Mouse (Mus musculus): Measurements from ENCODE around the gene Grb10. TPM values are rescaled to one million over a fixed set of nuclear protein-coding genes. Genes with fewer than 3 reads are reported as not detected.

Gene Grb10
- polyA plus RNA-seq, 1 experiment from 2014 or later: 414 TPM

- WGBS: 87% methylated on average over 4 of the region's 4 CpGs
- H3K4me2 ChIP-seq (replicated peaks): no peak overlapping the region
- H3K4me1 ChIP-seq: peaks cover 3% of the 10 kb centered on the region; the same call in 1 of the 2 replicates
- ATAC-seq (ENCODE audit: low FRiP score): no peak
- H3K27me3 ChIP-seq: peaks cover 78% of the 10 kb centered on the region
- H3K27ac ChIP-seq: no peak overlapping the region
- H3K4me3 ChIP-seq: no peak overlapping the region
- H3K36me3 ChIP-seq: no peaks in the 10 kb centered on the region
- no peaks in the 10 kb centered on the region for H3K9me3 ChIP-seq (replicated peaks)
- no peak overlapping the region for H3K9ac ChIP-seq
Observed at GRCm38 (mm10) chr11:12040391-12040790, 1.9 kb upstream of the Grb10 start.

DNA sequence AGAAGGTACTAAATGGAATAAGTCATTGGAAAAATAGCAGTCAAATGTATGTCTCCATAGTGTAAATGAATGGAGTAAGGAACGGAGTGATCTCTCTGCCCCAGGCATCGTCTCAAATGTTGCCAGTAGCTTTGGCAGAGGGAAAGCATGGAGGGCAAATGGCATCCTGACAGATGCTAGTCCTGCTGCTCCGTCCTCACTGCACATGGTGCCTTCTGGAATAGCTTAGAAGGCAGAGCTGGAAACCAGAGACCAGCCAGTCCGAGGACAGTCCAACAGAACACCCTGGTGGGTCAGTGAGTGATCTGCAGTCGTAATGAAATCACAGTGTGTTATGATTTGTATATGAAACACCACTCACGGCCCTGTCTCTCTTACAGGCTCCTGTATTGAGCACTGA is 1.3 kb upstream of the Grb10 start:
- Histone ChIP-seq H3K4me2 (replicated peaks) (no peak overlapping the region), H3K9me3 (replicated peaks) (no peaks in the 10 kb centered on the region), H3K27me3 (peaks cover 84% of the 10 kb centered on the region), H3K4me3 (no peak overlapping the region), H3K9ac (no peak overlapping the region), H3K36me3 (no peaks in the 10 kb centered on the region), H3K4me1 (peaks cover 3% of the 10 kb centered on the region; the same call in 1 of the 2 replicates), H3K27ac (no peak overlapping the region)
- 53% methylated on average over 6 of the region's 6 CpGs for WGBS
- no peak for ATAC-seq (ENCODE audit: low FRiP score)

- no peak overlapping the region for H3K27ac ChIP-seq
- H3K36me3 ChIP-seq: no peaks in the 10 kb centered on the region
- WGBS: 19% methylated on average over 3 of the region's 3 CpGs
- peak; percentile 42; the same call in 1 of the 2 replicates for ATAC-seq (ENCODE audit: low FRiP score)
- no peak overlapping the region for H3K9ac ChIP-seq
- no peak overlapping the region for H3K4me3 ChIP-seq
- peaks cover 3% of the 10 kb centered on the region; the same call in 1 of the 2 replicates for H3K4me1 ChIP-seq
- 0 out of 2 replicates have a peak overlapping the region, but pooled peaks have one; percentile 6 for H3K4me2 ChIP-seq (replicated peaks)
- H3K9me3 ChIP-seq (replicated peaks): no peaks in the 10 kb centered on the region
- peaks cover 90% of the 10 kb centered on the region for H3K27me3 ChIP-seq
Observed at GRCm38 (mm10) chr11:12039098-12039497, 615 bp upstream of the Grb10 start.

DNA sequence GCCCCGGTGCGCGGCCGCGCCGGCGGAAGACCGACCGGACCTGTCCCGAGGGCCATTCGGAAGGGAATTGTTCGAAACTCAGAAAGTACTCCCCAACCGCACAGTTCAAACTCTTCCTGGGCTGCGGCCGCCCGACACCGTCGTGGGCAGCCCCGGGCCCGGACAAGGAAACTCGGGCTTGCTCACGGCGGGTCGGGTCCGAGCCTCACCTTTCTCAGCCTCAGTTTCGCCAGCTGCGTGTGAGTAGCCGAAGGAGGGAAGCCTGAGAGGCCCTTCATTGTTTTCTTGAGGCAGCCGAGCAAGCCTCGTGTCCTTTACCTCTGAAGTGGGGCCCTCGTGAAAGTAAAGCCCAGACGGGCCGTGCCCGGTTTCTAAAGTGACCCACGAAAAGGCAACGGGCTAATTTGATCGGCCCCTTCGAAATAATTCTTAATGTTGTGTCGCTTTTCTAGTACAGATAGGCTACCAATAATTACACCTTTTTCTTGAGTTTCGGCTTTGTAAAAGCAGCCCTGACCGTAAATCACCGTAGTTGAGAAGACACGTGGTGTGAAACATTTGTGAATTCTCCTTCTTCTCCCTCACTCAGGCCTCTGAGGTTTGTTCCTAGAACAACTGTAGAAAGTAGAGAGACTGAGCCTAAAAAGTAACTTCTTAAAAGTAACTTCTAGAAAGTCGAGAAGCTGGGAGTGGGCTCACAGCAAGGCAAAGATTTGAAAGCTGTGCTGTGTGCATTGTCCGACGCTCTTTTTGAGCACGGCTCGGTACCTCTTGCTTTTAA is 604 bp downstream of the Grb10 start:
- no peak; the same call in 1 of the 2 replicates for ATAC-seq (ENCODE audit: low FRiP score)
- peaks cover 5% of the 10 kb centered on the region; the same call in 1 of the 2 replicates for H3K4me1 ChIP-seq
- H3K4me3 ChIP-seq: peak overlapping the region; percentile 62
- no peaks in the 10 kb centered on the region for H3K36me3 ChIP-seq
- 7% methylated on average over 48 of the region's 48 CpGs for WGBS
- H3K27me3 ChIP-seq: peaks cover 93% of the 10 kb centered on the region
- peak overlapping the region; percentile 84 for H3K27ac ChIP-seq
- H3K9ac ChIP-seq: peak overlapping the region; percentile 91
- H3K9me3 ChIP-seq (replicated peaks): no peaks in the 10 kb centered on the region
- H3K4me2 ChIP-seq (replicated peaks): peak overlapping the region; percentile 56

DNA sequence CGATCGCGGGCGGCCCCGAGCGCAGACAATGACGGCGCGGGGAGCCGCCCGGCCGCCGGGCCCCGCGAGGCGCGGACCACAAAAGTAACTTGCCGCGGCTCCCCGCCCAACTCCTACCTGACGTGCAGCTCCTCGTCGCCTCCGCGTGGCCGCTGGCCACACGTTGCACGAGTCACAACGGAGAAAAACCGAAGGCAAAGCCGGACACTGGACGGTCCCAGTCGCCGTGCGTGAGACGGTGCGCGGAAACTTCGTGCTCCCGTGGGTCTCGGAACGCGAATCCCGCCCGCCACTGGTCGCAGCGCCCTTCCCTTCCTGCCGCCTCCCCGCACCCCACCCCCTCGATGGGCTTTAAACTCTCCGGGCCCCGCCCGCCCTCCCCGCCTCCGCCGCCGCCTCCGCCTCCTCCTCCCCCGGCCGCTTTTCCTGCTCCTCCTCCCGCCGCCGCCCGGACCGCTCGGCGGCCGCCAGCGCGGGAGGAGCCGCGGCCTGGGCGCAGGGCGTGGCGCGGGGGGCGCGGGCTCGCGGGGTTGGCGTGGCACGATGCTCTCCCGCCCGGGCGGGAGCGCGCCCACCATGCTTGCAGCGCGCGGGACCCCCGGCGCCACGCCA is 1.3 kb downstream of the Grb10 start:
- peak overlapping the region; percentile 91 for H3K9ac ChIP-seq
- WGBS: under 1% methylated on average over 55 of the region's 93 CpGs
- peaks cover 9% of the 10 kb centered on the region; the same call in 1 of the 2 replicates for H3K4me1 ChIP-seq
- ATAC-seq (ENCODE audit: low FRiP score): peak; percentile 66
- peak overlapping the region; percentile 62 for H3K4me3 ChIP-seq
- peaks cover 94% of the 10 kb centered on the region for H3K27me3 ChIP-seq
- H3K36me3 ChIP-seq: no peaks in the 10 kb centered on the region
- peak overlapping the region; percentile 56 for H3K4me2 ChIP-seq (replicated peaks)
- no peaks in the 10 kb centered on the region for H3K9me3 ChIP-seq (replicated peaks)
- peak overlapping the region; percentile 84 for H3K27ac ChIP-seq

DNA sequence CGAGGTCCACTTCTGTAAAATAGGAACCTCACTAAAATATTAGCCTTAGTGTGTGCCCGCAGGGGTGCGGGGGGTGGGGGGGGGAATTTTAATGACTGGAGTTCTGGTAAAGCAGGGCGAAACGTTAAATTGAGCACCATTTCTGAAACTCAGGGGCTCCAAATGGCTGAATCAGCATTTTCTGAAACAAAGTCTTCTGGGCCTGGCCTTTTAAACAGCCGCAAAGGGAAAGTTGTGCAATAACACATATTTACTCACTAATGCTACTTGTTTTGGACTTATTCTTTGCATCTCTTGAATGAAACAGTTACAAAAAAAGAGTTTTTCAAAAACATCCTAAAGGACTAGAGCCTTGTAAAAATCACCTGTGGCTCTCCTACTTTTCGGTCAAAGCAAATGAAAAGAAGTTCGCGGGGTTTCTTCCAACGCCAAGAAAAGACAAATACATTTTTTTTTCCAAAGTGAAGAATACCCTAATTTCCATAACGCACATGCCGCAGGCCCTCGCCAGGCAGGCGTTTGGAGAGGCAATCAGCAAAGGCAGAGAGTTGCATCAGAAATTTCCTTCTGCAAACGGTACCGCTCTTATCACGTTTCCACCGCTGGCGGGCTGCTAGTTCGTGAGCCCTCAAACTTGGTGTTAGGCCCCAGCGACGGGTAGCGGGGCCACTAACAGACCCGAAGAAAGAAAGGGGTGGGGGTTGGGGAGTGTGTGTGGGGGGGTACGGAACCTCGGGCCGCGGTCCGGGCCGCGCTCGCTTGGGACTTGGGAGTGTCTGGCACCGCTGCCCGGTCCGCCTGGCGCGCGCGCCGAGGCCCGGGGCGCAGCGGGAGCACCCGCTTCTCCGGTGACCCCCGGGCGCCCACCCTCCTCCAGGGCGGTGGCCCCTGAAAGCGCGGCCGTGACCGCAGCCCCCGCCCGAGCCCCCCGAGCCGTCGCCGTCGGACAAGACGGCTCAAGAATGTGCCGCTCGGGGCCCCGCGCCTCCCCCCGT is 2.3 kb downstream of the Grb10 start:
- Histone ChIP-seq H3K4me3 (peak overlapping the region; percentile 62), H3K27me3 (peaks cover 92% of the 10 kb centered on the region), H3K9me3 (replicated peaks) (no peaks in the 10 kb centered on the region), H3K4me2 (replicated peaks) (peak overlapping the region; percentile 56), H3K9ac (peak overlapping the region; percentile 91), H3K36me3 (no peaks in the 10 kb centered on the region), H3K27ac (peak overlapping the region; percentile 84), H3K4me1 (peaks cover 9% of the 10 kb centered on the region; the same call in 1 of the 2 replicates)
- ATAC-seq (ENCODE audit: low FRiP score): peak; percentile 2; the same call in 1 of the 2 replicates
- 2% methylated on average over 63 of the region's 65 CpGs for WGBS

GRCm38 (mm10) chr11:12035324-12035723 is 3.2 kb downstream of the Grb10 start:
- Histone ChIP-seq H3K4me3 (peak overlapping the region; percentile 62), H3K9ac (peak overlapping the region; percentile 91), H3K27ac (peak overlapping the region; percentile 65), H3K9me3 (replicated peaks) (no peaks in the 10 kb centered on the region), H3K4me2 (replicated peaks) (peak overlapping the region; percentile 56), H3K36me3 (no peaks in the 10 kb centered on the region), H3K4me1 (peaks cover 9% of the 10 kb centered on the region; the same call in 1 of the 2 replicates), H3K27me3 (peaks cover 92% of the 10 kb centered on the region)
- no peak for ATAC-seq (ENCODE audit: low FRiP score)
- 6% methylated on average over 12 of the region's 12 CpGs for WGBS

DNA sequence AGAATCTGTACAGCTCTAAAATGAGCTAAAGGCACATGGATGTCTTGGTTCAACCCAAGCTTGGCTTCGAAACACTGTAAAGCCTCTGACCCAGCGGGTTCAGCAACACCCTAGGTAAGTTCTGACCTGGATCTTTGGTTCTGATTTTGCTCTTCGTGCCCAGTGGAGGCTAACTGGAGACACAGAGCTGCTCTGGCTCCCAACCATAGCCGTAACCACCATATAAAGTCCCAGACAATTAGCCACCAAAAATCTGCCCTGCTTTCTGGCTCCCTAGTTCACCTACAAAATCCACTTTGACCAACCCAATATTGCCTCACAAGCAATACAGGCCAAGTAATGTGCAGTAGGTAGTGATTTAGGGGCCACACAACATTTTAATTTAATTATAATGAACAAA is 3.7 kb downstream of the Grb10 start:
- H3K27ac ChIP-seq: peak overlapping the region; percentile 55; the same call in 1 of the 2 replicates

GRCm38 (mm10) chr11:12034371-12034770 is 4.1 kb downstream of the Grb10 start:
- WGBS: 31% methylated on average over 5 of the region's 5 CpGs
- Histone ChIP-seq H3K4me2 (replicated peaks) (peak overlapping the region; percentile 56), H3K27me3 (peaks cover 90% of the 10 kb centered on the region), H3K4me3 (peak overlapping the region; percentile 62), H3K9me3 (replicated peaks) (no peaks in the 10 kb centered on the region), H3K9ac (peak overlapping the region; percentile 35), H3K36me3 (0 out of 2 replicates have a peak, but pooled peaks cover under 1% of the 10 kb centered on the region), H3K27ac (0 out of 2 replicates have a peak overlapping the region, but pooled peaks have one; percentile 18), H3K4me1 (peaks cover 9% of the 10 kb centered on the region; the same call in 1 of the 2 replicates)
- no peak for ATAC-seq (ENCODE audit: low FRiP score)

More for the DNA sequence above, 3.7 kb downstream of the Grb10 start:
- Histone ChIP-seq H3K4me2 (replicated peaks) (peak overlapping the region; percentile 56), H3K4me1 (peaks cover 9% of the 10 kb centered on the region; the same call in 1 of the 2 replicates), H3K27me3 (peaks cover 90% of the 10 kb centered on the region), H3K9ac (peak overlapping the region; percentile 54; the same call in 1 of the 2 replicates), H3K36me3 (no peaks in the 10 kb centered on the region), H3K4me3 (peak overlapping the region; percentile 62), H3K9me3 (replicated peaks) (no peaks in the 10 kb centered on the region)
- WGBS: 60% methylated on average over 4 of the region's 4 CpGs
- no peak for ATAC-seq (ENCODE audit: low FRiP score)

DNA sequence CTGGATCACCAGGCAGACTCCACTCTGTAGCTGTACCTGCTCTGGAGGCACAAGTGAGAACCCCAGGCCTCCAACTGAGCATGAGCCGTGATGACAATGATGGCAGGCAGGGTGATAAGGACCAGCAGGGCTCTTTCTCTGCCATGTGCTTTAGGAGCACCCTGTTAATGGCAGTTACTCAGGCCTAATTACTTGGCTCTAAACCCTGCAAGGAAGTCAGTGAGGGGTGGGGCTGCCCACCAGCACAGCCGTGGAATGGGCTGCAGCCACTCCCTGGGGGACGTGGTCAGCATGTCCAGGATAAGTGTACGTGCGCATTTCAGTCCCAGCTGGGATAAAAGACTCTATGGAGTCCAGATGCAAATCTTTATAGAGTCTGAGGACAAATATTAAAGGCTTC is 5.7 kb downstream of the Grb10 start:
- WGBS: 22% methylated on average over 5 of the region's 5 CpGs
- peaks cover 91% of the 10 kb centered on the region for H3K27me3 ChIP-seq
- no peak overlapping the region for H3K9ac ChIP-seq
- H3K27ac ChIP-seq: no peak overlapping the region
- no peak for ATAC-seq (ENCODE audit: low FRiP score)
- H3K4me1 ChIP-seq: peaks cover 7% of the 10 kb centered on the region; the same call in 1 of the 2 replicates
- H3K36me3 ChIP-seq: peaks cover 10% of the 10 kb centered on the region
- H3K4me2 ChIP-seq (replicated peaks): peak overlapping the region; percentile 31
- H3K4me3 ChIP-seq: peak overlapping the region; percentile 4; the same call in 1 of the 2 replicates
- no peaks in the 10 kb centered on the region for H3K9me3 ChIP-seq (replicated peaks)

- Histone ChIP-seq H3K9ac (no peak overlapping the region), H3K36me3 (peaks cover 35% of the 10 kb centered on the region), H3K27me3 (peaks cover 86% of the 10 kb centered on the region), H3K4me3 (peak overlapping the region; percentile 31), H3K27ac (no peak overlapping the region), H3K9me3 (replicated peaks) (peaks cover 23% of the 10 kb centered on the region), H3K4me1 (no peaks in the 10 kb centered on the region), H3K4me2 (replicated peaks) (peak overlapping the region; percentile 56)
- WGBS: 46% methylated on average over 17 of the region's 17 CpGs
- peak; percentile 36 for ATAC-seq (ENCODE audit: low FRiP score)
Observed at GRCm38 (mm10) chr11:12026638-12027037, 11.8 kb downstream of the Grb10 start.

Measured in hindbrain, embryonic 12.5 days (tissue).